Mouse (Mus musculus) cortical plate, adult 2 months (tissue): Measurements from ENCODE around the gene Reep6.

Experiments used
- CTCF ChIP-seq: fragments of 200-500 bp; IDR thresholded peaks from 2 replicates; pipeline ENCODE4 v1.5.1; 2011; ENCODE audit warnings: mild to moderate bottlenecking, control low read depth, low read length; ENCODE audit not compliant: insufficient read depth; ENCODE audit errors: extremely low read depth
- POLR2A ChIP-seq: fragments of 200-500 bp; IDR thresholded peaks from 2 replicates; pipeline ENCODE4 v1.6.1; 2011; ENCODE audit warnings: mild to moderate bottlenecking, low read length, control low read depth; ENCODE audit not compliant: insufficient read depth; ENCODE audit errors: extremely low read depth

GRCm38 (mm10) chr10:80304458-80304857 lies 25.3 kb upstream of the Reep6 start:
- TF ChIP-seq POLR2A (no peak), CTCF (no peak)
